Mouse (Mus musculus) myocyte (in vitro differentiated cells): ENCODE measurements around the gene Olfr49. TPM values are rescaled to one million over a fixed set of nuclear protein-coding genes. Genes with fewer than 3 reads are reported as not detected.
"Not testable (repeated sequence)": the region's sequence is repeated elsewhere in the genome, so short reads cannot be mapped to it uniquely, and the experiment has no call there.

Experiments
- H3K27me3 ChIP-seq: one replicate; pipeline ENCODE4 v1.6.1; 2011; ENCODE audit not compliant: control insufficient read depth, insufficient read depth, insufficient read length
- H3K36me3 ChIP-seq: one replicate; pipeline ENCODE4 v1.6.1; 2011; ENCODE audit not compliant: control insufficient read depth, insufficient read depth
- H3K4me2 ChIP-seq: one replicate; pipeline ENCODE4 v1.6.1; 2011; ENCODE audit warnings: low read depth, control low read depth
- H3K4me3 ChIP-seq: one replicate; pipeline ENCODE4 v1.5.1; 2011; ENCODE audit warnings: mild to moderate bottlenecking, control low read depth, moderate library complexity
- H3K79me2 ChIP-seq: one replicate; pipeline ENCODE4 v1.6.1; 2011; ENCODE audit not compliant: control insufficient read depth, insufficient read depth
- H3ac ChIP-seq: one replicate; pipeline ENCODE4 v1.6.1; 2011; ENCODE audit not compliant: control insufficient read depth, insufficient read length
- CEBPB ChIP-seq: IDR thresholded peaks from 2 replicates; pipeline ENCODE4 v1.6.1; 2011; ENCODE audit warnings: mild to moderate bottlenecking, moderate library complexity; ENCODE audit not compliant: poor library complexity, insufficient read depth, severe bottlenecking
- E2F4 ChIP-seq: IDR thresholded peaks from one replicate; pipeline ENCODE4 v1.6.1; 2011; ENCODE audit warnings: mild to moderate bottlenecking, control low read depth, moderate library complexity; ENCODE audit not compliant: insufficient read depth
- MAX ChIP-seq: IDR thresholded peaks from one replicate; pipeline ENCODE4 v1.6.1; 2011; ENCODE audit warnings: low read depth, mild to moderate bottlenecking, control low read depth
- MYOD1 ChIP-seq, 3 experiments: IDR thresholded peaks; one replicate each; pipeline ENCODE4 v1.6.1; 2011; ENCODE audit warnings: control low read depth in 2 of 3, low read depth in 2 of 3, mild to moderate bottlenecking in 2 of 3, moderate library complexity in 1 of 3; ENCODE audit not compliant: insufficient read length in 2 of 3, control insufficient read depth in 1 of 3
- MYOG ChIP-seq, 3 experiments: IDR thresholded peaks; one replicate each; pipeline ENCODE4 v1.6.1; 2011; ENCODE audit warnings: control low read depth in 2 of 3, low read depth in 2 of 3, mild to moderate bottlenecking in 2 of 3; ENCODE audit not compliant: insufficient read length in 2 of 3, control insufficient read depth in 1 of 3, insufficient read depth in 1 of 3
- POLR2A ChIP-seq: IDR thresholded peaks from one replicate; pipeline ENCODE4 v1.6.1; 2011; ENCODE audit warnings: low read depth, mild to moderate bottlenecking, control low read depth, moderate library complexity; ENCODE audit not compliant: insufficient read length
- POLR2AphosphoS2 ChIP-seq: IDR thresholded peaks from one replicate; pipeline ENCODE4 v1.6.1; 2011; ENCODE audit warnings: low read depth, control low read depth; ENCODE audit not compliant: insufficient read length
- REST ChIP-seq: IDR thresholded peaks from one replicate; pipeline ENCODE4 v1.6.1; 2011; ENCODE audit warnings: mild to moderate bottlenecking, control low read depth, moderate library complexity; ENCODE audit not compliant: insufficient read depth, insufficient read length
- SRF ChIP-seq: IDR thresholded peaks from one replicate; pipeline ENCODE4 v1.6.1; 2011; ENCODE audit warnings: low read depth; ENCODE audit not compliant: control insufficient read depth, insufficient read length
- TCF12 ChIP-seq: IDR thresholded peaks from one replicate; pipeline ENCODE4 v1.6.1; 2011; ENCODE audit warnings: mild to moderate bottlenecking, control low read depth; ENCODE audit not compliant: poor library complexity, insufficient read depth, severe bottlenecking
- TCF3 ChIP-seq: IDR thresholded peaks from one replicate; pipeline ENCODE4 v1.6.1; 2011; ENCODE audit warnings: low read depth, control low read depth; ENCODE audit not compliant: insufficient read length
- USF1 ChIP-seq: IDR thresholded peaks from one replicate; pipeline ENCODE4 v1.6.1; 2011; ENCODE audit warnings: low read depth, mild to moderate bottlenecking, control low read depth, moderate library complexity
- polyA plus RNA-seq: library from polyadenylated mRNA; unstranded; fragments of >200 nt; fragmentation: generic; extraction: Trizol; gene quantifications from one replicate; pipeline ENCODE4 v1.2.1, GENCODE M21; 2012; ENCODE audit warnings: missing spikeins

The Olfr49 gene
- polyA plus RNA-seq, 1 experiment, result not detected

DNA sequence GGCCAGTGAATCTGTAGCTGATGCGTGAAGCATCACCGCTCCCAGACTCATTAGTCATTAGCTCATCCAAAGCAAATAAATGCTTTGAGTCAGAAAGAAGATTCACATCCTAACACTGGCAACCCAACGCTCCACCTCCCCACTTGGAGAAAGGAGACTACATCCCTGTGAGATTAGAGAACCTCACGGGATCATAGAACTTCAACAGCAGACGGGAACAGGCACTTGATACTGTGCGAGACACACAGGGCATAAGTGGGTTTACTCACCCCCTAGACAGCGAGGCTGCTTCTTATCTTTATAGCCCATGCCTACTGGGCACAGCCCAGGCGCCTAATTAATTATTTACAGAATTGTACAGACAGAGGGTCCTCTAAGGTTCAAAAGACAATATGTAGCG lies 52.6 kb downstream of the Olfr49 start:
- TF ChIP-seq TCF3, result no peak
- TF ChIP-seq MAX, result no peak
- TF ChIP-seq POLR2AphosphoS2, result no peak
- TF ChIP-seq USF1, result no peak
- TF ChIP-seq TCF12, result no peak
- no peak for TF ChIP-seq MYOD1 (IDR thresholded peaks at IDR 0.05; ENCODE audit: control insufficient read depth in 1 of 3, insufficient read length in 2 of 3, low read depth in 2 of 3)
- TF ChIP-seq SRF, result no peak
- no peak for TF ChIP-seq POLR2A
- no peak for TF ChIP-seq CEBPB
- TF ChIP-seq MYOG (IDR thresholded peaks at IDR 0.05; ENCODE audit: control insufficient read depth in 1 of 3, insufficient read depth in 1 of 3, insufficient read length in 2 of 3, low read depth in 2 of 3), result no peak
- TF ChIP-seq REST, result no peak
- no peak for TF ChIP-seq E2F4
- Histone ChIP-seq H3K36me3 (no peaks in the 10 kb centered on the region), H3K4me2 (no peak overlapping the region), H3K4me3 (no peak overlapping the region), H3ac (no peak overlapping the region), H3K79me2 (peaks cover 3% of the 10 kb centered on the region), H3K27me3 (no peaks in the 10 kb centered on the region)

DNA sequence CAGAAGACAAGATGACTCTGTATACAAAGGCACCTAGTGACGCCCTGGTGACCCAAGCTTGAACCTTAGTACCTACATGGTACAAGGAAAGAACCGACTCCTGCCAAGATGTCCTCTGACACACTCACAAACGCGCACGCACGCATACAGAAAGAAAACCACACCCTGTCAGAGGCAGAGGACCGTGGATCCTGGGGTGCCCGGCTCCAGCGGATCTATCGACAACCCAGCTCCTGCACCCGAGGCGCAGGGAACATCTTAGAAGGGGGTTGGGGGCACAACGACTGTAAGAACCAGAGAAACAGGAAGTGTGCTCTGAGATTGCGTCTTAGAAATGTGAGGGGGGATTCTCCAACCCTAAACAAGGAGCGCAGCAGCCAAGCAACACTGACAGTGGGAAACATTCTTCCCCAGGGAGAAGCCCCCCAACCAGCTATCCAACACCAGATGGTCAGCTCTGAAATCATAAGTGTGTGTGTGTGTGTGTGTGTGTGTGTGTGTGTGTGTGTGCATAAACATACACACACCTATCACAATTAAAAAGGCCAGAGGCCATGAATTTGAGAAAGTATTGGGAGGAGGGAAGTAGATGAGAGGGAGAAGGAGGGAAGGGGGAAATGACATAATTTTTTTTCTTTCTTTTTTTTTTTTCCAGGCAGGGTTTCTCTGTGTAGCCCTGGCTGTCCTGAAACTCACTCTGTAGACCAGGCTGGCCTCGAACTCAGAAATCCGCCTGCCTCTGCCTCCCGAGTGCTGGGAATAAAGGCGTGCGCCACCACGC lies 53.4 kb downstream of the Olfr49 start:
- TF ChIP-seq MYOG (IDR thresholded peaks at IDR 0.05; ENCODE audit: control insufficient read depth in 1 of 3, insufficient read depth in 1 of 3, insufficient read length in 2 of 3, low read depth in 2 of 3) (no peak), SRF (no peak), TCF12 (no peak), POLR2A (no peak), CEBPB (no peak), TCF3 (no peak), MYOD1 (IDR thresholded peaks at IDR 0.05; ENCODE audit: control insufficient read depth in 1 of 3, insufficient read length in 2 of 3, low read depth in 2 of 3) (no peak), USF1 (no peak), MAX (no peak), POLR2AphosphoS2 (no peak), E2F4 (no peak)

DNA sequence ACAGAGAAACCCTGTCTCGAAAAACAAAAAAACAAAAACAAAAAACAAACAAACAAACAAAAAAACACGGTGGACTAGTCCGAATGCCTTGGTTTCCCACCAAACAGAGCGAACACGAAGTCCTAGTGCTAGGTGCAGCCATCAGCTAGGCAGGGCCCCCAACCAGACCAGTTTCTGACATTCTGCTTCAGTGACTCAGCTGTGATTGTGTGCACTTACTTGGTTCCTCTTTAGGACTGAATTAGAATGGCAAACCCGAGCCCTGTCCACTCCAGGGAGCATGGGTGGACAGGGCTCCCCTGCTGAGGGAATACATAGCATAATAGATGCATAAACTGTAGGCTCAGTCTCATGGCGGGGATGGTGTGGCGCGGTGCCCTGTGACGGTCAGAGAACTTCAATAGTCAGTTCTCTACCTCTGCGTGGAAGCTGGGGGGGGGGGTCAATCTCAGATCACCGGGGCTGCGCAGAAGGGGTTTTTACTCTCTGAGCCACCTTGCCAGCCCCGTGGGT lies 54.0 kb downstream of the Olfr49 start:
- TF ChIP-seq REST, result no peak
- no peak for TF ChIP-seq POLR2A
- no peak for TF ChIP-seq USF1
- TF ChIP-seq E2F4, result no peak
- TF ChIP-seq CEBPB, result no peak
- no peak for TF ChIP-seq TCF12
- no peak for TF ChIP-seq MYOD1 (IDR thresholded peaks at IDR 0.05; ENCODE audit: control insufficient read depth in 1 of 3, insufficient read length in 2 of 3, low read depth in 2 of 3)
- no peak for TF ChIP-seq TCF3
- no peak for TF ChIP-seq MYOG (IDR thresholded peaks at IDR 0.05; ENCODE audit: control insufficient read depth in 1 of 3, insufficient read depth in 1 of 3, insufficient read length in 2 of 3, low read depth in 2 of 3)
- TF ChIP-seq SRF, result no peak

More for the DNA sequence above, 53.4 kb downstream of the Olfr49 start:
- Histone ChIP-seq H3ac (no peak overlapping the region), H3K4me2 (no peak overlapping the region), H3K27me3 (no peaks in the 10 kb centered on the region), H3K4me3 (no peak overlapping the region), H3K36me3 (no peaks in the 10 kb centered on the region), H3K79me2 (no peaks in the 10 kb centered on the region)

DNA sequence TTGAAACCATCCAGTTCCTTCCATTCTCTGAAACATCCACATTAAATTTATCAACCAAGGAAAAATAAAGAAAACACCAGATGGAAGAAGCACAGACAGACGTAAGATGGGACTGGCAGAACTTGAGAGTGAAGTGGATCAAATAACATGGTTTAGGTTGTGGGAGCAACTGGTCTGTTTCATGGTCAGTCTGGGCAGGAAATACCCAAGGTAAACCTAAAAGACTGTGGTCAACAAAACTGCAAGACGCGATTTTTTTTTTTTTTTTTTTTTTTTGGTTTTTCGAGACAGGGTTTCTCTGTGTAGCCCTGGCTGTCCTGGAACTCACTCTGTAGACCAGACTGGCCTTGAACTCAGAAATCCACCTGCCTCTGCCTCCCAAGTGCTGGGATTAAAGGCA lies 54.9 kb downstream of the Olfr49 start:
- not testable (repeated sequence) for H3K4me3 ChIP-seq, H3K27me3 ChIP-seq, H3ac ChIP-seq, H3K36me3 ChIP-seq, H3K4me2 ChIP-seq, H3K79me2 ChIP-seq

More for the DNA sequence above, 54.0 kb downstream of the Olfr49 start:
- Histone ChIP-seq H3K4me2 (no peak overlapping the region), H3K79me2 (no peaks in the 10 kb centered on the region), H3K27me3 (no peaks in the 10 kb centered on the region), H3K4me3 (no peak overlapping the region), H3K36me3 (no peaks in the 10 kb centered on the region), H3ac (no peak overlapping the region)
